Mouse (Mus musculus): ENCODE data around the gene Fgfr3. TPM values are rescaled to one million over a fixed set of nuclear protein-coding genes. Genes with fewer than 3 reads are reported as not detected.

Gene Fgfr3
- polyA plus RNA-seq, 1 experiment: not detected

- H3K4me3 ChIP-seq (ENCODE audit: insufficient read depth, low read length): no peak overlapping the region
- peaks cover 2% of the 10 kb centered on the region; the same call in 1 of the 2 replicates for H3K4me1 ChIP-seq (ENCODE audit: control insufficient read depth, insufficient read depth, low read length)
- no peak overlapping the region for H3K27ac ChIP-seq (ENCODE audit: insufficient read depth, low read depth, low read length)
- TF ChIP-seq CTCF (IDR thresholded peaks at IDR 0.05; ENCODE audit: low read depth, low read length): no peak
Observed at GRCm38 (mm10) chr5:33709037-33709436, 12.4 kb upstream of the Fgfr3 start.

GRCm38 (mm10) chr5:33712550-33712949 is 8.9 kb upstream of the Fgfr3 start:
- Histone ChIP-seq H3K4me1 (ENCODE audit: control insufficient read depth, insufficient read depth, low read length) (no peaks in the 10 kb centered on the region), H3K4me3 (ENCODE audit: insufficient read depth, low read length) (no peak overlapping the region), H3K27ac (ENCODE audit: insufficient read depth, low read depth, low read length) (no peak overlapping the region)
- TF ChIP-seq POLR2A (IDR thresholded peaks at IDR 0.05; ENCODE audit: borderline replicate concordance, low read depth, low read length): no peak
- no peak for TF ChIP-seq CTCF (IDR thresholded peaks at IDR 0.05; ENCODE audit: low read depth, low read length)

GRCm38 (mm10) chr5:33715182-33715581 is 6.3 kb upstream of the Fgfr3 start:
- no peak overlapping the region for H3K4me3 ChIP-seq (ENCODE audit: insufficient read depth, low read length)
- H3K27ac ChIP-seq (ENCODE audit: insufficient read depth, low read depth, low read length): no peak overlapping the region
- TF ChIP-seq POLR2A (IDR thresholded peaks at IDR 0.05; ENCODE audit: borderline replicate concordance, low read depth, low read length) (no peak), CTCF (IDR thresholded peaks at IDR 0.05; ENCODE audit: low read depth, low read length) (no peak)
- no peaks in the 10 kb centered on the region for H3K4me1 ChIP-seq (ENCODE audit: control insufficient read depth, insufficient read depth, low read length)

- no peak overlapping the region for H3K4me3 ChIP-seq (ENCODE audit: insufficient read depth, low read length)
- no peak for TF ChIP-seq CTCF (IDR thresholded peaks at IDR 0.05; ENCODE audit: low read depth, low read length)
- TF ChIP-seq POLR2A (IDR thresholded peaks at IDR 0.05; ENCODE audit: borderline replicate concordance, low read depth, low read length): no peak
- no peaks in the 10 kb centered on the region for H3K4me1 ChIP-seq (ENCODE audit: control insufficient read depth, insufficient read depth, low read length)
- H3K27ac ChIP-seq (ENCODE audit: insufficient read depth, low read depth, low read length): no peak overlapping the region
Observed at GRCm38 (mm10) chr5:33716467-33716866, 5.0 kb upstream of the Fgfr3 start.

GRCm38 (mm10) chr5:33718460-33718859 is 3.0 kb upstream of the Fgfr3 start:
- Histone ChIP-seq H3K27ac (ENCODE audit: insufficient read depth, low read depth, low read length) (no peak overlapping the region), H3K4me3 (ENCODE audit: insufficient read depth, low read length) (no peak overlapping the region), H3K4me1 (ENCODE audit: control insufficient read depth, insufficient read depth, low read length) (no peaks in the 10 kb centered on the region)
- TF ChIP-seq CTCF (IDR thresholded peaks at IDR 0.05; ENCODE audit: low read depth, low read length): no peak
- no peak for TF ChIP-seq POLR2A (IDR thresholded peaks at IDR 0.05; ENCODE audit: borderline replicate concordance, low read depth, low read length)

GRCm38 (mm10) chr5:33720852-33721490 is 503 bp upstream of the Fgfr3 start:
- no peaks in the 10 kb centered on the region for H3K4me1 ChIP-seq (ENCODE audit: control insufficient read depth, insufficient read depth, low read length)
- TF ChIP-seq POLR2A (IDR thresholded peaks at IDR 0.05; ENCODE audit: borderline replicate concordance, low read depth, low read length) (no peak), CTCF (IDR thresholded peaks at IDR 0.05; ENCODE audit: low read depth, low read length) (no peak)
- no peak overlapping the region for H3K27ac ChIP-seq (ENCODE audit: insufficient read depth, low read depth, low read length)
- H3K4me3 ChIP-seq (ENCODE audit: insufficient read depth, low read length): no peak overlapping the region

- no peak for TF ChIP-seq CTCF (IDR thresholded peaks at IDR 0.05; ENCODE audit: low read depth, low read length)
- TF ChIP-seq POLR2A (IDR thresholded peaks at IDR 0.05; ENCODE audit: borderline replicate concordance, low read depth, low read length): no peak
- peak overlapping the region; percentile 49 for H3K4me3 ChIP-seq (ENCODE audit: insufficient read depth, low read length)
- H3K27ac ChIP-seq (ENCODE audit: insufficient read depth, low read depth, low read length): no peak overlapping the region
- no peaks in the 10 kb centered on the region for H3K4me1 ChIP-seq (ENCODE audit: control insufficient read depth, insufficient read depth, low read length)
Observed at GRCm38 (mm10) chr5:33722266-33723018, 968 bp downstream of the Fgfr3 start.

GRCm38 (mm10) chr5:33723019-33723640 is 1.7 kb downstream of the Fgfr3 start:
- H3K4me3 ChIP-seq (ENCODE audit: insufficient read depth, low read length): peak overlapping the region; percentile 49
- H3K4me1 ChIP-seq (ENCODE audit: control insufficient read depth, insufficient read depth, low read length): no peaks in the 10 kb centered on the region
- H3K27ac ChIP-seq (ENCODE audit: insufficient read depth, low read depth, low read length): no peak overlapping the region
- TF ChIP-seq POLR2A (IDR thresholded peaks at IDR 0.05; ENCODE audit: borderline replicate concordance, low read depth, low read length): no peak
- no peak for TF ChIP-seq CTCF (IDR thresholded peaks at IDR 0.05; ENCODE audit: low read depth, low read length)

- Histone ChIP-seq H3K4me3 (ENCODE audit: insufficient read depth, low read length) (peak overlapping the region; percentile 49), H3K27ac (ENCODE audit: insufficient read depth, low read depth, low read length) (no peak overlapping the region), H3K4me1 (ENCODE audit: control insufficient read depth, insufficient read depth, low read length) (no peaks in the 10 kb centered on the region)
- no peak for TF ChIP-seq CTCF (IDR thresholded peaks at IDR 0.05; ENCODE audit: low read depth, low read length)
- no peak for TF ChIP-seq POLR2A (IDR thresholded peaks at IDR 0.05; ENCODE audit: borderline replicate concordance, low read depth, low read length)
Observed at GRCm38 (mm10) chr5:33723641-33724465, 2.4 kb downstream of the Fgfr3 start.
